Mouse (Mus musculus): ENCODE measurements around the gene Cdh12. TPM values are rescaled to one million over a fixed set of nuclear protein-coding genes. Genes with fewer than 3 reads are reported as not detected.

The Cdh12 gene
- polyA plus RNA-seq, 1 experiment = not detected

- H3K79me2 ChIP-seq (ENCODE audit: control insufficient read depth, insufficient read depth) = no peaks in the 10 kb centered on the region
- no peak overlapping the region for H3ac ChIP-seq (ENCODE audit: control insufficient read depth, insufficient read length)
- no peak overlapping the region for H3K4me2 ChIP-seq (ENCODE audit: low read depth)
- no peak overlapping the region for H3K4me3 ChIP-seq
- TF ChIP-seq USF1 (IDR thresholded peaks at IDR 0.05; ENCODE audit: low read depth) = no peak
- no peak for TF ChIP-seq CEBPB (IDR thresholded peaks at IDR 0.05; ENCODE audit: insufficient read depth, poor library complexity, severe bottlenecking)
- no peak for TF ChIP-seq TCF12 (IDR thresholded peaks at IDR 0.05; ENCODE audit: insufficient read depth, poor library complexity, severe bottlenecking)
- TF ChIP-seq REST (IDR thresholded peaks at IDR 0.05; ENCODE audit: insufficient read depth, insufficient read length) = no peak
- TF ChIP-seq TCF3 (IDR thresholded peaks at IDR 0.05; ENCODE audit: insufficient read length, low read depth) = no peak
- no peak for TF ChIP-seq POLR2A (IDR thresholded peaks at IDR 0.05; ENCODE audit: insufficient read length, low read depth)
- no peak for TF ChIP-seq POLR2AphosphoS2 (IDR thresholded peaks at IDR 0.05; ENCODE audit: insufficient read length, low read depth)
- TF ChIP-seq SRF (IDR thresholded peaks at IDR 0.05; ENCODE audit: control insufficient read depth, insufficient read length, low read depth) = no peak
- TF ChIP-seq MYOD1 (IDR thresholded peaks at IDR 0.05; ENCODE audit: control insufficient read depth in 1 of 3, insufficient read length in 2 of 3, low read depth in 2 of 3) = no peak
- TF ChIP-seq MYOG (IDR thresholded peaks at IDR 0.05; ENCODE audit: control insufficient read depth in 1 of 3, insufficient read depth in 1 of 3, insufficient read length in 2 of 3, low read depth in 2 of 3) = no peak
- no peak for TF ChIP-seq E2F4 (IDR thresholded peaks at IDR 0.05; ENCODE audit: insufficient read depth)
- TF ChIP-seq MAX (IDR thresholded peaks at IDR 0.05; ENCODE audit: low read depth) = no peak
- no peaks in the 10 kb centered on the region for H3K36me3 ChIP-seq (ENCODE audit: control insufficient read depth, insufficient read depth)
- no peaks in the 10 kb centered on the region for H3K27me3 ChIP-seq (ENCODE audit: control insufficient read depth, insufficient read depth, insufficient read length)
These were observed 392.4 kb downstream of the Cdh12 start for GRCm38 (mm10) chr15:20841479-20841878.

GRCm38 (mm10) chr15:20863076-20863475, 414.0 kb downstream of the Cdh12 start:
- Histone ChIP-seq H3ac (ENCODE audit: control insufficient read depth, insufficient read length) (no peak overlapping the region), H3K4me3 (no peak overlapping the region), H3K27me3 (ENCODE audit: control insufficient read depth, insufficient read depth, insufficient read length) (no peaks in the 10 kb centered on the region), H3K36me3 (ENCODE audit: control insufficient read depth, insufficient read depth) (no peaks in the 10 kb centered on the region), H3K4me2 (ENCODE audit: low read depth) (no peak overlapping the region), H3K79me2 (ENCODE audit: control insufficient read depth, insufficient read depth) (no peaks in the 10 kb centered on the region)
- TF ChIP-seq USF1 (IDR thresholded peaks at IDR 0.05; ENCODE audit: low read depth) = no peak
- TF ChIP-seq MYOD1 (IDR thresholded peaks at IDR 0.05; ENCODE audit: control insufficient read depth in 1 of 3, insufficient read length in 2 of 3, low read depth in 2 of 3) = no peak
- TF ChIP-seq REST (IDR thresholded peaks at IDR 0.05; ENCODE audit: insufficient read depth, insufficient read length) = no peak
- TF ChIP-seq E2F4 (IDR thresholded peaks at IDR 0.05; ENCODE audit: insufficient read depth) = no peak
- TF ChIP-seq TCF3 (IDR thresholded peaks at IDR 0.05; ENCODE audit: insufficient read length, low read depth) = no peak
- no peak for TF ChIP-seq POLR2A (IDR thresholded peaks at IDR 0.05; ENCODE audit: insufficient read length, low read depth)
- TF ChIP-seq MYOG (IDR thresholded peaks at IDR 0.05; ENCODE audit: control insufficient read depth in 1 of 3, insufficient read depth in 1 of 3, insufficient read length in 2 of 3, low read depth in 2 of 3) = no peak
- no peak for TF ChIP-seq MAX (IDR thresholded peaks at IDR 0.05; ENCODE audit: low read depth)
- TF ChIP-seq POLR2AphosphoS2 (IDR thresholded peaks at IDR 0.05; ENCODE audit: insufficient read length, low read depth) = no peak
- TF ChIP-seq CEBPB (IDR thresholded peaks at IDR 0.05; ENCODE audit: insufficient read depth, poor library complexity, severe bottlenecking) = no peak
- no peak for TF ChIP-seq TCF12 (IDR thresholded peaks at IDR 0.05; ENCODE audit: insufficient read depth, poor library complexity, severe bottlenecking)
- TF ChIP-seq SRF (IDR thresholded peaks at IDR 0.05; ENCODE audit: control insufficient read depth, insufficient read length, low read depth) = no peak

GRCm38 (mm10) chr15:20872518-20872917, 423.5 kb downstream of the Cdh12 start:
- Histone ChIP-seq H3K27me3 (ENCODE audit: control insufficient read depth, insufficient read depth, insufficient read length) (no peaks in the 10 kb centered on the region), H3K4me2 (ENCODE audit: low read depth) (no peak overlapping the region), H3K36me3 (ENCODE audit: control insufficient read depth, insufficient read depth) (no peaks in the 10 kb centered on the region), H3ac (ENCODE audit: control insufficient read depth, insufficient read length) (no peak overlapping the region), H3K4me3 (no peak overlapping the region), H3K79me2 (ENCODE audit: control insufficient read depth, insufficient read depth) (no peaks in the 10 kb centered on the region)
- no peak for TF ChIP-seq TCF3 (IDR thresholded peaks at IDR 0.05; ENCODE audit: insufficient read length, low read depth)
- TF ChIP-seq TCF12 (IDR thresholded peaks at IDR 0.05; ENCODE audit: insufficient read depth, poor library complexity, severe bottlenecking) = no peak
- no peak for TF ChIP-seq POLR2AphosphoS2 (IDR thresholded peaks at IDR 0.05; ENCODE audit: insufficient read length, low read depth)
- no peak for TF ChIP-seq CEBPB (IDR thresholded peaks at IDR 0.05; ENCODE audit: insufficient read depth, poor library complexity, severe bottlenecking)
- TF ChIP-seq REST (IDR thresholded peaks at IDR 0.05; ENCODE audit: insufficient read depth, insufficient read length) = no peak
- TF ChIP-seq SRF (IDR thresholded peaks at IDR 0.05; ENCODE audit: control insufficient read depth, insufficient read length, low read depth) = no peak
- TF ChIP-seq MYOG (IDR thresholded peaks at IDR 0.05; ENCODE audit: control insufficient read depth in 1 of 3, insufficient read depth in 1 of 3, insufficient read length in 2 of 3, low read depth in 2 of 3) = no peak
- no peak for TF ChIP-seq MYOD1 (IDR thresholded peaks at IDR 0.05; ENCODE audit: control insufficient read depth in 1 of 3, insufficient read length in 2 of 3, low read depth in 2 of 3)
- TF ChIP-seq E2F4 (IDR thresholded peaks at IDR 0.05; ENCODE audit: insufficient read depth) = no peak
- TF ChIP-seq MAX (IDR thresholded peaks at IDR 0.05; ENCODE audit: low read depth) = no peak
- TF ChIP-seq USF1 (IDR thresholded peaks at IDR 0.05; ENCODE audit: low read depth) = no peak
- TF ChIP-seq POLR2A (IDR thresholded peaks at IDR 0.05; ENCODE audit: insufficient read length, low read depth) = no peak

- no peaks in the 10 kb centered on the region for H3K36me3 ChIP-seq (ENCODE audit: control insufficient read depth, insufficient read depth)
- H3ac ChIP-seq (ENCODE audit: control insufficient read depth, insufficient read length) = no peak overlapping the region
- H3K4me3 ChIP-seq = no peak overlapping the region
- H3K4me2 ChIP-seq (ENCODE audit: low read depth) = no peak overlapping the region
- H3K27me3 ChIP-seq (ENCODE audit: control insufficient read depth, insufficient read depth, insufficient read length) = no peaks in the 10 kb centered on the region
- no peak for TF ChIP-seq SRF (IDR thresholded peaks at IDR 0.05; ENCODE audit: control insufficient read depth, insufficient read length, low read depth)
- no peak for TF ChIP-seq CEBPB (IDR thresholded peaks at IDR 0.05; ENCODE audit: insufficient read depth, poor library complexity, severe bottlenecking)
- no peak for TF ChIP-seq E2F4 (IDR thresholded peaks at IDR 0.05; ENCODE audit: insufficient read depth)
- no peak for TF ChIP-seq MAX (IDR thresholded peaks at IDR 0.05; ENCODE audit: low read depth)
- no peak for TF ChIP-seq MYOG (IDR thresholded peaks at IDR 0.05; ENCODE audit: control insufficient read depth in 1 of 3, insufficient read depth in 1 of 3, insufficient read length in 2 of 3, low read depth in 2 of 3)
- no peak for TF ChIP-seq USF1 (IDR thresholded peaks at IDR 0.05; ENCODE audit: low read depth)
- TF ChIP-seq TCF3 (IDR thresholded peaks at IDR 0.05; ENCODE audit: insufficient read length, low read depth) = no peak
- TF ChIP-seq REST (IDR thresholded peaks at IDR 0.05; ENCODE audit: insufficient read depth, insufficient read length) = no peak
- TF ChIP-seq POLR2AphosphoS2 (IDR thresholded peaks at IDR 0.05; ENCODE audit: insufficient read length, low read depth) = no peak
- no peak for TF ChIP-seq MYOD1 (IDR thresholded peaks at IDR 0.05; ENCODE audit: control insufficient read depth in 1 of 3, insufficient read length in 2 of 3, low read depth in 2 of 3)
- TF ChIP-seq POLR2A (IDR thresholded peaks at IDR 0.05; ENCODE audit: insufficient read length, low read depth) = no peak
- TF ChIP-seq TCF12 (IDR thresholded peaks at IDR 0.05; ENCODE audit: insufficient read depth, poor library complexity, severe bottlenecking) = no peak
- no peaks in the 10 kb centered on the region for H3K79me2 ChIP-seq (ENCODE audit: control insufficient read depth, insufficient read depth)
These were observed 427.9 kb downstream of the Cdh12 start for GRCm38 (mm10) chr15:20876993-20877392.
